In the genomic region with DNA sequence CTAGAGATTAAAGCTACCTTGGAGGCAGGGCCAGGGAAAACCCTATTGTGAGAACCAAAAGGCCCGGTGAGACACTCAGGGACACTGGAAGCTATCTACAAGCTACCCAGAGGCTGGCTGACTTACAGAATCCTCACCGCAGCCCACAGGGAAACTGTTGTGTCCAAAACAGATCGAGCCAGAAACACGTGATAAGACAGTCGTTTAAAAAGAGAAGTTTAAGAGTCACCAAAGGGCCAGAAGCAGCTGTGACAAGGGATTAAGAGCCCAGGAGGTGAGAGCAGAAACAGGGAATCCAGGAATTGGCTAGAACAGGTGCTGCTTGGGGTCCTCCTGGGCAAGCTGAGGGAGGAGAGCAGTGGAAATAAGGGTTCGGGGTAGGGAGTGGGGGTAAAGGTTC, we compare ENCODE assay signal across 12 mouse cellular contexts.
DNase-seq lines count a peak whose midpoint lies in the region; ATAC-seq and TF ChIP-seq lines count a peak whose summit lies in the region.
"Had no signal": no experiment of that assay in that cellular context is flagged by ENCODE, and none has a peak within 500 bp of the region (broad histone marks: within the 10 kb centered on the region; RNA-seq: fewer than 3 reads in every experiment).

No protein-coding gene starts in this region.

- no peaks in the 10 kb centered on the region for H3K36me3 ChIP-seq in liver, embryonic 12.5 days
- H3K36me3 ChIP-seq in liver, embryonic 11.5 days (ENCODE audit: control insufficient read depth, insufficient read depth, low read length), result no peaks in the 10 kb centered on the region
- no peaks in the 10 kb centered on the region for H3K36me3 ChIP-seq in embryonic facial prominence, embryonic 12.5 days
- no peaks in the 10 kb centered on the region for H3K36me3 ChIP-seq in heart, embryonic 15.5 days
- H3K36me3 ChIP-seq in myocyte (ENCODE audit: control insufficient read depth, insufficient read depth), result no peaks in the 10 kb centered on the region
- H3K36me3 ChIP-seq: liver, embryonic 15.5 days had no signal

- WGBS in liver, embryonic 12.5 days (ENCODE audit: insufficient replicate concordance), result 30% methylated on average over 6 of the region's 6 CpGs
- 46% methylated on average over 6 of the region's 6 CpGs for WGBS in liver, embryonic 11.5 days
- 47% methylated on average over 6 of the region's 6 CpGs for WGBS in embryonic facial prominence, embryonic 12.5 days
- 25% methylated on average over 6 of the region's 6 CpGs for WGBS in heart, embryonic 15.5 days

- peak; percentile 8; the same call in 1 of the 2 replicates for ATAC-seq in liver, embryonic 12.5 days
- ATAC-seq in liver, embryonic 11.5 days (replicated peaks; ENCODE audit: low FRiP score), result no peak
- no peak for ATAC-seq in embryonic facial prominence, embryonic 12.5 days (ENCODE audit: insufficient number of reproducible peaks, insufficient read depth, low FRiP score, low TSS enrichment)
- ATAC-seq in heart, embryonic 15.5 days (replicated peaks; ENCODE audit: insufficient number of reproducible peaks, insufficient read depth, low FRiP score, low read depth), result no peak

- no peak for TF ChIP-seq POLR2A in myocyte (IDR thresholded peaks at IDR 0.05; ENCODE audit: insufficient read length, low read depth)

- H3K4me1 ChIP-seq in liver, embryonic 12.5 days, result peaks cover 19% of the 10 kb centered on the region
- H3K4me1 ChIP-seq in liver, embryonic 11.5 days (replicated peaks; ENCODE audit: control insufficient read depth, insufficient read depth, low read length), result peaks cover 9% of the 10 kb centered on the region; the same call in 1 of the 2 replicates
- H3K4me1 ChIP-seq in embryonic facial prominence, embryonic 12.5 days, result peaks cover 13% of the 10 kb centered on the region
- peaks cover 37% of the 10 kb centered on the region for H3K4me1 ChIP-seq in heart, embryonic 15.5 days (replicated peaks)

- no peak overlapping the region for H3K27ac ChIP-seq in liver, embryonic 12.5 days
- no peak overlapping the region for H3K27ac ChIP-seq in liver, embryonic 11.5 days (ENCODE audit: low read depth, low read length)
- peak overlapping the region; percentile 69 for H3K27ac ChIP-seq in embryonic facial prominence, embryonic 12.5 days
- peak overlapping the region; percentile 95 for H3K27ac ChIP-seq in heart, embryonic 15.5 days
- H3K27ac ChIP-seq: liver, embryonic 15.5 days had no signal

- no peaks in the 10 kb centered on the region for H3K9me3 ChIP-seq in liver, embryonic 12.5 days (replicated peaks)
- no peaks in the 10 kb centered on the region for H3K9me3 ChIP-seq in liver, embryonic 11.5 days (ENCODE audit: control insufficient read depth, low read length)
- no peaks in the 10 kb centered on the region for H3K9me3 ChIP-seq in embryonic facial prominence, embryonic 12.5 days
- H3K9me3 ChIP-seq in heart, embryonic 15.5 days (replicated peaks), result no peaks in the 10 kb centered on the region
- H3K9me3 ChIP-seq: liver, embryonic 15.5 days had no signal

- H3K4me3 ChIP-seq in liver, embryonic 12.5 days, result no peak overlapping the region
- H3K4me3 ChIP-seq in liver, embryonic 11.5 days (ENCODE audit: low read depth, low read length), result no peak overlapping the region
- H3K4me3 ChIP-seq in embryonic facial prominence, embryonic 12.5 days, result no peak overlapping the region
- H3K4me3 ChIP-seq in heart, embryonic 15.5 days, result no peak overlapping the region
- H3K4me3 ChIP-seq in myocyte, result peak overlapping the region; percentile 16
- H3K4me3 ChIP-seq: liver, embryonic 15.5 days had no signal

- peaks cover 44% of the 10 kb centered on the region for H3K27me3 ChIP-seq in liver, embryonic 12.5 days (replicated peaks)
- no peaks in the 10 kb centered on the region for H3K27me3 ChIP-seq in liver, embryonic 11.5 days (replicated peaks; ENCODE audit: control insufficient read depth, insufficient read depth, low read length)
- no peaks in the 10 kb centered on the region for H3K27me3 ChIP-seq in embryonic facial prominence, embryonic 12.5 days
- H3K27me3 ChIP-seq in heart, embryonic 15.5 days, result no peaks in the 10 kb centered on the region
- H3K27me3 ChIP-seq in myocyte (ENCODE audit: control insufficient read depth, insufficient read depth, insufficient read length), result no peaks in the 10 kb centered on the region
- H3K27me3 ChIP-seq: Patski had no signal

- no peak overlapping the region for H3K4me2 ChIP-seq in liver, embryonic 12.5 days
- H3K4me2 ChIP-seq in liver, embryonic 11.5 days, result no peak overlapping the region
- no peak overlapping the region for H3K4me2 ChIP-seq in embryonic facial prominence, embryonic 12.5 days (replicated peaks)
- peak overlapping the region; percentile 44 for H3K4me2 ChIP-seq in heart, embryonic 15.5 days
- H3K4me2 ChIP-seq in myocyte (ENCODE audit: low read depth), result peak overlapping the region; percentile 85
- H3K4me2 ChIP-seq: liver, embryonic 15.5 days had no signal

- H3K9ac ChIP-seq in liver, embryonic 12.5 days, result no peak overlapping the region
- H3K9ac ChIP-seq in liver, embryonic 11.5 days (ENCODE audit: low read depth, low read length), result no peak overlapping the region
- no peak overlapping the region for H3K9ac ChIP-seq in embryonic facial prominence, embryonic 12.5 days
- peak overlapping the region; percentile 1; the same call in 1 of the 2 replicates for H3K9ac ChIP-seq in heart, embryonic 15.5 days
- H3K9ac ChIP-seq: forebrain, postnatal 0 days; liver, embryonic 15.5 days had no signal

- no peak for DNase-seq in liver, embryonic 11.5 days (ENCODE audit: low spot score)
- DNase-seq in cerebellum, adult 9-10 months, result no peak
- no peak for DNase-seq in urinary bladder, postnatal 4 days (ENCODE audit: low spot score in 2 of 2)
- DNase-seq in frontal cortex, postnatal 36 days (ENCODE audit: low spot score in 2 of 2), result no peak
- DNase-seq: cerebellum, adult 11-12 months; forebrain, postnatal 0 days had no signal

- no peak overlapping the region for H3ac ChIP-seq in myocyte (ENCODE audit: control insufficient read depth, insufficient read length)

- no peaks in the 10 kb centered on the region for H3K79me2 ChIP-seq in myocyte (ENCODE audit: control insufficient read depth, insufficient read depth)

TF ChIP-seq in myocyte, 11 proteins besides CTCF, POLR2A, EP300 and RAD21:
- TF ChIP-seq MYOD1 (IDR thresholded peaks at IDR 0.05; ENCODE audit: control insufficient read depth in 1 of 3, insufficient read length in 2 of 3, low read depth in 2 of 3), result peak; percentile 81 to 90 (median 86)
- TF ChIP-seq TCF3 (IDR thresholded peaks at IDR 0.05; ENCODE audit: insufficient read length, low read depth), result no peak
- TF ChIP-seq USF1 (IDR thresholded peaks at IDR 0.05; ENCODE audit: low read depth), result peak; percentile 34
- TF ChIP-seq CEBPB (IDR thresholded peaks at IDR 0.05; ENCODE audit: insufficient read depth, poor library complexity, severe bottlenecking), result no peak
- peak; percentile 26 to 93 (median 77) for TF ChIP-seq MYOG (IDR thresholded peaks at IDR 0.05; ENCODE audit: control insufficient read depth in 1 of 3, insufficient read depth in 1 of 3, insufficient read length in 2 of 3, low read depth in 2 of 3)
- TF ChIP-seq TCF12 (IDR thresholded peaks at IDR 0.05; ENCODE audit: insufficient read depth, poor library complexity, severe bottlenecking), result peak; percentile 86

Comparison
In these comparisons a context has a peak if more than half of its experiments do, and no peak if none do; other contexts are left out.
1. H3K27ac ChIP-seq: peak in embryonic facial prominence, embryonic 12.5 days (single experiment) and heart, embryonic 15.5 days (single experiment); none in liver, embryonic 12.5 days (single experiment) and liver, embryonic 11.5 days (single experiment).
2. H3K4me2 ChIP-seq: peak in heart, embryonic 15.5 days (single experiment) and myocyte (single experiment); none in liver, embryonic 12.5 days (single experiment), liver, embryonic 11.5 days (single experiment) and embryonic facial prominence, embryonic 12.5 days (single experiment).